In genomic region chr11:106477505-106478160, GRCm38 (mm10) we compare ENCODE assay signal across 19 mouse cellular contexts. TPM values are rescaled to one million over a fixed set of nuclear protein-coding genes. Genes with fewer than 3 reads are reported as not detected.
DNase-seq lines count a peak whose midpoint lies in the region; ATAC-seq and TF ChIP-seq lines count a peak whose summit lies in the region.
"Had no signal": no experiment of that assay in that cellular context is flagged by ENCODE, and none has a peak within 500 bp of the region (broad histone marks: within the 10 kb centered on the region; RNA-seq: fewer than 3 reads in every experiment).

No protein-coding gene starts in this region.

- H3K9ac ChIP-seq in liver, embryonic 13.5 days = no peak overlapping the region
- no peak overlapping the region for H3K9ac ChIP-seq in liver, embryonic 11.5 days (ENCODE audit: low read depth, low read length)
- H3K9ac ChIP-seq in midbrain, embryonic 15.5 days = no peak overlapping the region
- no peak overlapping the region for H3K9ac ChIP-seq in hindbrain, postnatal 0 days (replicated peaks; ENCODE audit: low read length)
- H3K9ac ChIP-seq: embryonic facial prominence, embryonic 12.5 days; forebrain, embryonic 15.5 days; heart, embryonic 15.5 days; hindbrain, embryonic 14.5 days had no signal

- no peak overlapping the region for H3K27ac ChIP-seq in liver, embryonic 13.5 days
- no peak overlapping the region for H3K27ac ChIP-seq in liver, embryonic 11.5 days (ENCODE audit: low read depth, low read length)
- no peak overlapping the region for H3K27ac ChIP-seq in midbrain, embryonic 15.5 days
- no peak overlapping the region for H3K27ac ChIP-seq in hindbrain, postnatal 0 days
- H3K27ac ChIP-seq: embryonic facial prominence, embryonic 12.5 days; forebrain, embryonic 15.5 days; heart, adult 2 months; heart, embryonic 15.5 days; hindbrain, embryonic 10.5 days; hindbrain, embryonic 14.5 days had no signal

- H3K4me3 ChIP-seq in liver, embryonic 13.5 days (replicated peaks) = no peak overlapping the region
- no peak overlapping the region for H3K4me3 ChIP-seq in liver, embryonic 11.5 days (ENCODE audit: low read depth, low read length)
- H3K4me3 ChIP-seq in midbrain, embryonic 15.5 days = no peak overlapping the region
- no peak overlapping the region for H3K4me3 ChIP-seq in hindbrain, postnatal 0 days (ENCODE audit: low read length)
- H3K4me3 ChIP-seq: embryonic facial prominence, embryonic 12.5 days; forebrain, embryonic 15.5 days; heart, adult 2 months; heart, embryonic 15.5 days; hindbrain, embryonic 10.5 days had no signal

- ATAC-seq in liver, embryonic 13.5 days (ENCODE audit: low read depth) = peak; percentile 58; the same call in 1 of the 2 replicates
- no peak; the same call in 1 of the 2 replicates for ATAC-seq in liver, embryonic 11.5 days (replicated peaks; ENCODE audit: low FRiP score)
- ATAC-seq in megakaryocyte progenitor cell, adult 5-6 weeks (replicated peaks; ENCODE audit: poor library complexity) = peak; percentile 26; the same call in 1 of the 2 replicates
- no peak for ATAC-seq in midbrain, embryonic 15.5 days (replicated peaks)
- ATAC-seq in hindbrain, postnatal 0 days = no peak
- ATAC-seq: forebrain, embryonic 15.5 days had no signal

- 61% methylated on average over 4 of the region's 4 CpGs for WGBS in liver, embryonic 13.5 days (ENCODE audit: insufficient replicate concordance)
- WGBS in liver, embryonic 11.5 days = 83% methylated on average over 4 of the region's 4 CpGs
- over 99% methylated on average over 4 of the region's 4 CpGs for WGBS in midbrain, embryonic 15.5 days
- 92% methylated on average over 4 of the region's 4 CpGs for WGBS in hindbrain, postnatal 0 days

- TF ChIP-seq CTCF in hindbrain, postnatal 0 days (IDR thresholded peaks at IDR 0.05; ENCODE audit: low read depth) = no peak

- H3K27me3 ChIP-seq in liver, embryonic 13.5 days = no peaks in the 10 kb centered on the region
- no peaks in the 10 kb centered on the region for H3K27me3 ChIP-seq in liver, embryonic 11.5 days (replicated peaks; ENCODE audit: control insufficient read depth, insufficient read depth, low read length)
- H3K27me3 ChIP-seq in midbrain, embryonic 15.5 days (replicated peaks) = no peaks in the 10 kb centered on the region
- no peaks in the 10 kb centered on the region for H3K27me3 ChIP-seq in hindbrain, postnatal 0 days (ENCODE audit: insufficient read depth, low read length)
- H3K27me3 ChIP-seq: embryonic facial prominence, embryonic 12.5 days; forebrain, embryonic 15.5 days; heart, embryonic 15.5 days had no signal

- H3K36me3 ChIP-seq in liver, embryonic 13.5 days = no peaks in the 10 kb centered on the region
- H3K36me3 ChIP-seq in liver, embryonic 11.5 days (ENCODE audit: control insufficient read depth, insufficient read depth, low read length) = no peaks in the 10 kb centered on the region
- no peaks in the 10 kb centered on the region for H3K36me3 ChIP-seq in midbrain, embryonic 15.5 days (replicated peaks)
- no peaks in the 10 kb centered on the region for H3K36me3 ChIP-seq in hindbrain, postnatal 0 days (ENCODE audit: insufficient read depth, low read length)
- H3K36me3 ChIP-seq: embryonic facial prominence, embryonic 12.5 days; forebrain, embryonic 15.5 days; heart, embryonic 15.5 days; hindbrain, embryonic 10.5 days had no signal

- H3K9me3 ChIP-seq in liver, embryonic 13.5 days (replicated peaks) = no peaks in the 10 kb centered on the region
- no peaks in the 10 kb centered on the region for H3K9me3 ChIP-seq in liver, embryonic 11.5 days (ENCODE audit: control insufficient read depth, low read length)
- H3K9me3 ChIP-seq in midbrain, embryonic 15.5 days = no peaks in the 10 kb centered on the region
- no peaks in the 10 kb centered on the region for H3K9me3 ChIP-seq in hindbrain, postnatal 0 days (ENCODE audit: low read length)
- H3K9me3 ChIP-seq: embryonic facial prominence, embryonic 12.5 days; forebrain, embryonic 15.5 days; heart, embryonic 15.5 days; hindbrain, embryonic 10.5 days had no signal

- no peak for DNase-seq in liver, embryonic 13.5 days
- no peak for DNase-seq in liver, embryonic 11.5 days (ENCODE audit: low spot score)
- DNase-seq in c-Kit-positive CD71-positive TER-119-positive erythroid progenitor cells, embryonic 14.5 days (ENCODE audit: low spot score) = peak; percentile 13
- DNase-seq in hindbrain, postnatal 0 days (ENCODE audit: low spot score) = no peak
- DNase-seq in left cerebral cortex, adult 11 months (ENCODE audit: low spot score) = no peak
- DNase-seq: adrenal gland, postnatal 14 days; cerebellum, adult 18-20 months; cerebellum, postnatal 10 days; gastrocnemius, postnatal 10 days; heart, adult 2 months; heart, postnatal 14 days had no signal

- no peak overlapping the region for H3K4me2 ChIP-seq in liver, embryonic 13.5 days
- H3K4me2 ChIP-seq in liver, embryonic 11.5 days = no peak overlapping the region
- H3K4me2 ChIP-seq in midbrain, embryonic 15.5 days = no peak overlapping the region
- no peak overlapping the region for H3K4me2 ChIP-seq in hindbrain, postnatal 0 days (ENCODE audit: low read depth, low read length)
- H3K4me2 ChIP-seq: embryonic facial prominence, embryonic 12.5 days; forebrain, embryonic 15.5 days; heart, embryonic 11.5 days; heart, embryonic 15.5 days; hindbrain, embryonic 14.5 days had no signal

- peaks cover 66% of the 10 kb centered on the region for H3K4me1 ChIP-seq in liver, embryonic 13.5 days (replicated peaks)
- peaks cover 26% of the 10 kb centered on the region for H3K4me1 ChIP-seq in liver, embryonic 11.5 days (replicated peaks; ENCODE audit: control insufficient read depth, insufficient read depth, low read length)
- H3K4me1 ChIP-seq in midbrain, embryonic 15.5 days = peaks cover 5% of the 10 kb centered on the region; the same call in 1 of the 2 replicates
- no peaks in the 10 kb centered on the region for H3K4me1 ChIP-seq in hindbrain, postnatal 0 days (ENCODE audit: insufficient read depth, low read length)
- H3K4me1 ChIP-seq: embryonic facial prominence, embryonic 12.5 days; forebrain, embryonic 15.5 days; heart, embryonic 15.5 days; hindbrain, embryonic 10.5 days had no signal

RNA-seq across cellular contexts. Expression of gene Ern1, which starts 10.0 kb away (rescaled TPM):
- polyA plus RNA-seq in liver, embryonic 13.5 days (2015; fragmentation: Nextera tagmentation; extraction: Ambion mirVana) = 3.9 and 4.4 TPM in 2 replicates
- polyA plus RNA-seq in liver, embryonic 11.5 days (2014; fragmentation: Nextera tagmentation; extraction: Ambion mirVana) = 6.3 and 7.5 TPM in 2 replicates
- total RNA-seq in megakaryocyte progenitor cell, adult 5-6 weeks (2015) = 54.0 and 58.6 TPM in 2 replicates
- total RNA-seq in megakaryocyte progenitor cell, adult 5-6 weeks (2017) = 45.6 and 50.2 TPM in 2 replicates
- 6.0 and 7.6 TPM in 2 replicates for polyA plus RNA-seq in midbrain, embryonic 15.5 days (2015; fragmentation: Nextera tagmentation; extraction: Ambion mirVana)
- total RNA-seq in hindbrain, postnatal 0 days (2014; rRNA removed) = 8.0 and 11.6 TPM in 2 replicates
- 3.0 and 3.4 TPM in 2 replicates for polyA plus RNA-seq in hindbrain, postnatal 0 days (2015; fragmentation: Nextera tagmentation; extraction: Ambion mirVana)

Comparison
In these comparisons a context has a peak if more than half of its experiments do, and no peak if none do; other contexts are left out.
1. ATAC-seq: peak in liver, embryonic 13.5 days (single experiment) and megakaryocyte progenitor cell, adult 5-6 weeks (single experiment); none in liver, embryonic 11.5 days (single experiment), midbrain, embryonic 15.5 days (single experiment) and hindbrain, postnatal 0 days (single experiment).